Mouse (Mus musculus) kidney, adult 11 months (tissue): ENCODE data around the gene Lyrm7.

Source experiments
- DNase-seq: peaks from one replicate; pipeline ENCODE4 v3.0.0; 2022

Lyrm7 gene

DNA sequence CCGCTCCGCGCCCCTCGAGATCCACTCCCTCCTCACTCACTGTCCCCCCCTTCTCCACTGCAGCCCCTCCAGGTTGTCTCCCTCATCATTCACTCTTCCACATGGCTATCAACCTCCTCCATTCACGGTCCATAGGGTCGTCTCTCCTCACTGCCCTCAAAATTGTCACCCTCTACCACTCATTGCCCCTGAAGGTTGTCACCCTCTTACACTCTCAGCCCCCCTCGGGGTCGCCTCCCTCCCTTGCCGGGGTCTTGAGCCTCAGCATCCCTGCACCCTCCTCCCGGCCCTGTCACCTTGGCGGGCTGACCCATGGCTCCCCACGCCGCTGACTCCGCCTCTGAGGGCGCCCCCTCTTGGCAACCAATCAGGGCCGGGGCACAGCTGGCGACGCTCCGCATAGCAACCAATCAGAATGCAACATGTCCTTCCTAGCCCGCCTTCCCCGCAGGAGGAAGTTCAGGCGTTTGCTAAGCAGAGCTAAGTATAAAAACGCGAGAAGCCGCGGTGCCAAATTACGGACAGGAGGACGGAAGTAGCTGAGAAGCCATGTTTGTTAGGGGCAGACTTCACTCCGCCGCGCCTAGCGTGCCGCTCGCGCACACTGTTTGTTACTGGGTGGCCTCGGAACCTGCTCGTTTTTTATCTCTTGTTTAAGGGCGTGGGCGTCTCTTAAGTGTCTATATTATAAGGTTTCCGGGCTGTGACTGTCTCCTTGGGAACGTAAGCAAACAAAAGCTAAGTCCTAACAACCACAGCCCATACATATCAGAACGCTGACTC is at the start of gene Lyrm7:
Gene Lyrm7, minus strand, starts transcription at position 661 of the 783 bp plus-strand sequence.
- DNase-seq: peak; percentile 98

DNA sequence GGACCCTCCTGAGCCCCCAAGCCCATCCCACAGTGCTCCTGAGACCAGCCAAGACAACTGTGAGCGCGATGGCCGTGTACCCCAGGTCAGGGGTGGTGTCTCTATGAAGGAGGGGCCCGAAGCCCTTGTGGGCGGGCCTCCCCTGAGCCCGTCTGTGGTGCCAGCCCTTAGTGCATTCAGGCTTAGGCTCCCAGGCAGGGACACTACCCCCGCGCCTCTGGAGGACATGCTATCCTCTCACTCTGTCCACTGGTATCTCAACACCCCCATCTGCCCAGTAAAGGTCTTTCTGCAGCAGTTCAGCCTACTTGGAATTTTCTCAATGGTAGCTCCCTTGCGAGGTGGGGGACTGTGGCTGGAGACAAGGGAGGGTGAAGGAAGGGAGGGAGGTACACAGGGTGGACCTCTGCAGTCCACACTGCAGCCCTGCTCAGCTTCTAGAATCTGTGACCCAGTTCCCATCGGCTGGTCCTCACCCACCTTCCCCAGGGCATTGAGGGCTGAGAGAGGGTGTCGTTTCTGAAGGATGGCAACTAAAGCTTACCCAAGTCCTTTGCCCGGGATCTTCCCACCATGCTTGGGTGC is 49.5 kb upstream of the Lyrm7 start:
- no peak for DNase-seq

DNA sequence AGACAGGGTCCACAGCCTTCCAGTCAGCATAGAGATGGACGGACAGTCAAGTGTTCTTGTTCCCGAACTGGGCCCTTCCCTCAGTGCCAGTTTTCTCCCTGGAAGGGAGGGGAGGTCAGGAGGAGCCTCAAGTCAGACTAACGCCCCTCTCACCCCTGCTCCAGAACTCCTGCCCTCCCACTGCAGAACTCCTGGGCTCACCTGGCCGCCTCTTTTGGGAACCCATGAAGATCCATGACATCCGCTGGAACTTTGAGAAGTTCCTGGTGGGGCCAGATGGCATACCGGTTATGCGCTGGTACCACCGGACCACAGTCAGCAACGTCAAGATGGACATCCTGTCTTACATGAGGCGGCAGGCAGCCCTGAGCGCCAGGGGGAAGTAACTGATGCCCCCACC is 48.6 kb upstream of the Lyrm7 start:
- no peak for DNase-seq

DNA sequence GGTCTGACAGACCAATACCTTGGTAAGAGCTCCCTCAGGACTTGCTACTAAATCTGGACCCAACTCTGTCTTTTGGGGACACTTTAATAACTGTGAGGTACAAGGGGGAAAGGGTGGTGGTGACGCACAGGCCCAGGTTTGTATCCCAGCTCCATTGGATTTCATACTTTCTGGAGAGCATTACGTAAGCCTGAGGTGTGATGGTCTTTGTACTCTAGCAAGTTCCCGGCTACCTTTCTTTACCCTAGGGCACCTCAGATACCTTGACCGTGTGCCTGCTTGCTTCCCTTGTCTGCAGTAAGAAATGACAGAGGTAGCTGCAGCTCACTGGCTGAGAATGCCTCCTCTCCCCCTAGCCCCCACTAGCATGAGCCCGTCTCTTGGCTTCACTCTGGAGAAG is 46.5 kb upstream of the Lyrm7 start:
- DNase-seq: no peak

DNA sequence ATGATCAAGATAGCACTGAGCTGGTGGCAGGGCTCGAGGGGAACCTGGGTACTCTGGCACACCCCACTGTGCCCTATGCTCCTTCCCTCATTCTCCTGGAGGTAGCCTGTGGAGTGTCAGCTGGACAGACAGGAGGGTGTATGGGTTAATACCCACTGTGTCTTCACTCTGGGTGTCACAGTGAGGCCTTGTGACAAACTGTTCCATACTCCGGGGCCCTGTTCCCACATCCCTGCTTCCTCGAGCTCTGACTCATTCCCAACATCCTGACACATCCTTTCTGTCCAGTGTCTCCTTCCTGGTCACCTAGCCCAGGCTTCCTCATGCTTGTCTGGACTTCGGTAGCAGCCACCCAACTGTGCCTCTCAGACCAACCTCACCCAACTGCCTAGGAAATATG is 45.8 kb upstream of the Lyrm7 start:
- DNase-seq: no peak

DNA sequence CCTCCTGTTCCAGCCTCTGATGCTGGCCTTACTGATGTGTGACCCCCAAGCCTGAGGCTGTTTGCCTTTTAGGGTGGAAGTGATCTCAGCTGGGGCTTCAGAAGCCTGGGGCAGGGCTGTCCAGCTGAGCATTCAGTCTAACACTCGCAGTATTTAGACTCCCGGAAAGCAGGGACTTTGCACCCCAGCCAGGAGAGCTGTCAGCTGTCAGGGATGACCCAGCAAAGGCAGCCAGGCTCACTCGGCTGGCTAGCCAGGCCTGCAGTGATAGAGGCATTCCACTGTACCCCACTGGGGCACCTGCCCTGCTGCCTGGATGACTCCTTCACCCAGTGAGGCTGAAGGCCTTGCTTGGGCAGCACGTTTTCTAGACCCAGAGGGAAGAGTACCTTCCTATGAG is 45.2 kb upstream of the Lyrm7 start:
- peak; percentile 70 for DNase-seq

DNA sequence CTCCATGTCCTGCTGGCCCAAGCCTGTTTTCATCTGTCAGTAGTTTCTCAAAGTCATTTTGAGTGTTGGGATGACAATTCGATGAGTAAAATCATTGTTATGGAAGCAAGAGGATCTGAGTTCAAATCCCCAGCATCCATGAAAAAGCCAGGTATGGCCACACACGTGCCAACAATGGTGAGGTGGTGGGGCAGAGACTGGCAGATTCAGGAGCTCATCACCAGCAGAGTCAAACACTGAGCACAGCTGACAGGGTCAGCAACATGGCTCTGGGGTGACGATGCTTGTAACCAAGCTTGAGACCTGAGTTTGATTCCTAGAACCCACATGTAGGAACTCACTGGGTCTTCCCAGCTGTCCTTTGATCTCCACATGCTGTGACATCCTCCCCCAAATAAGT is 44.4 kb upstream of the Lyrm7 start:
- DNase-seq: no peak

DNA sequence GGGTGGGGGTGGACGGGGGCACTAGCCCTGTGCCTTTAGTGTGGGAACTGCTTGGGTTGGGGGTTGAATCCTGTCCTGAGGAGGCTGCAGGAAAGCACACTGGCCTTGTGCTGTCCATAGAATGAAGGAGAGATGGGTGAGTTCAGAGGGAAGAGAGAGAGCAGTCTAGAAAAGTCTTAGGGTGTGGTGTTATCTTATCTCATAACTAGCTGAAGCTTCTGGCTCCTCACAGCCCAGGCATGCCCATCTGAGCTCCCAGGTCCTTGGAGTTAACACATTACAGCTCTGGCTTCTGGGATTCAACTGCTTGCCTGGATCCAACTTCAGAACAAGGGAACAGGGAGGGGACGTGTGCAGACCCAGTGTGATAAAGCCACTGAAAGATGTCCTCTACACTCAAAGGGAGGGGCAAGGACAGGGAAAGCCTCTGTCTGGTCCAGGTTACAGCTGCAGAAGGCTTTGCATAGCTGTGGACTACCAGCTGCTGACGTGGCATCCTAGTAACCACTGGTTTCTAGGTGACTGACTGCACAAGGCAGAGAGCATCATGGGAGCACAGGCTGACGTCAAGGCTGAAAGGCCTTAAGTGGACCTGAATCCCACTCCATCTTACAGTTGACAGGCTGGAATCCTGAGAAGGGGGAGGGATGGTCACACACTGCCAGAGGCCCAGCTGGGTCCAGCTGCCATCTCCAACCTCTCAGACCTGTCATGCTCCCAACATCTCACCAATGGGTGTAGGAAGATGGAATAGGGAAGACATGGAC is 43.4 kb upstream of the Lyrm7 start:
- peak; percentile 69 for DNase-seq

DNA sequence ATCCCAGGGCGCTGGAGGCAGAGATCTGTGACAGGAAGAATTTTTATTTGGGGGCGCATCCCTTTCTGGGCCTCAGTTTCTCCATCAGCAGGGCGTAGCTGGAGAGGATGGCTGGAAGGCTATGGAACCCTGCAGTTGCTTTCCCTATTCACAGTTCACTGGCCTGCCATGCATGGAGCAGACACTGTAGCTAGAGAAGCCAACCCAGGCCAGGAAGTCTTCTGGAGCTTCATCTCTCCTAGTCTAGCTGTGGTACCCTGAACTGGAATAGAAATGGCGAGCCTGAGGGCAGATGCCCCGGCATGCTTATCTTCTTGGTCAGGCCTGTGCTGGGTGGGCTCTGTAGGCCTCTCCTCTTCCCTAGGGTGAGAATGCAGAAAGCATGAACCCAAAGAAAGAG is 42.6 kb upstream of the Lyrm7 start:
- DNase-seq: no peak

DNA sequence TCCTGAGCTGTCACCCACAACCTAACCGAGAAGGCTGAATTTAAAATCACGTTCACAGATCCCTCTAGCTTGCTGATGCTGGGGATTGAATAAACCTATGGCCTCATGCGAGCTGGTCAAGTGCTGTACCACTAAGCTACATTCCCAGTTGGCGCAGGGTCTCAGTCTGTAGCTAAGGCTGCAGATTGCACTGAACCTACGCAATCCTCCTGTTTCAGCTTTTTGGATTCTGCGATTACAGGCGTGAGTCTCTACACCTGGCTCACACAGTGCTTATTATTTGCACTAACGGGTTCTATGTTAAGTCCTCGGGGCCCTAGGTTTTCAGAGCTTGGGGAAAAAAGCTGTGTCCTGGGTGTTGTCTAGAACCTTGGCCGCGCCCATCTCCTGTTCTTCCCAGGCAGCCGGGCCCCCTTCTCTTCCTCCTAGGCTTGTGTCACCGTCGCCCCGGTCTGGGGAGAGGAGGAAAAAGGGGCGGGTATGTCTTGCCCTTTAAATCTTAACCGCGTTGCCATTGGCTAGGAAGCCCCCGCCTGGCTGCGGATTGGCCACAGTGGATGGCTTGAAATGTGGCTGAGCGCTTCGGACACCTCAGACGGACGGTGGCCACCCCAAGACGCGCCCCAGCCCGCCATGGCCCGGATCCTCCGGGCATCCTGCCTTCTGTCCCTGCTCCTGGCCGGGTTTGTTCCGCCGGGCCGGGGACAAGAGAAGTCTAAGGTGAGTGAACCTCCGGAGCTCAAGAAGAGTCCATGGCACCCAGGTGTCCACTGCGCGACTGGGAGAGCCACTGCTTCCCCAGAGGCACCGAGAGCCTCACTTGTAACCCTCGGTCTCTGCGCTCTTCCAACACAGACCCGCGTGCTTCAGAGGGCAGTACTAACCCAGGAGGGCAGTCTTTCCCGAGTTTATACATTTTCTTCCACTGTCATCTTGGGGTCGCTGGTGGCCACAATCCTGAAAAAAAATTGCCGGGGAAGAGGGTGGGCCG is 41.9 kb upstream of the Lyrm7 start, which contains the start of gene Gpx3:
Gene Gpx3, plus strand, starts transcription at position 121 of the 991 bp plus-strand sequence.
- peak; percentile 91 for DNase-seq

DNA sequence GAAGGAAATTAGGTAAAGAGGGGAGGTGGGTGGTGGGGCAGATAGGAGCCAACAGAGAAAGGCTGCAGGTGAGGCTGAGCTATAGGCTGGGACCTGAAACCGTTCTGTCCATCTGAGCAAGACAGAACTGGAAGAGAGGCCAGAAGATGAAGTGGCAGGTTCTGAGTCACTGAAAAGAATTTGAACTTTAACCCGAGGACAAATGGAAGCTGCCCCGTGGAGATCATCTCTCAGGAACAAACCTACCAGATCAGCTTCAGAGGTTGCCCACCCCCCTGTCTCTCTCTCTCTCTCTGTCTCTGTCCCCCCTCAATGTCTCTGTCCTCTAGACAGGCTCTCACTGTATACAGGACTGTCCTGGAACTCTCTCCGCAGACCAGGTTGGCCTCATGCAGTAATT is 38.9 kb upstream of the Lyrm7 start:
- DNase-seq: peak; percentile 52

DNA sequence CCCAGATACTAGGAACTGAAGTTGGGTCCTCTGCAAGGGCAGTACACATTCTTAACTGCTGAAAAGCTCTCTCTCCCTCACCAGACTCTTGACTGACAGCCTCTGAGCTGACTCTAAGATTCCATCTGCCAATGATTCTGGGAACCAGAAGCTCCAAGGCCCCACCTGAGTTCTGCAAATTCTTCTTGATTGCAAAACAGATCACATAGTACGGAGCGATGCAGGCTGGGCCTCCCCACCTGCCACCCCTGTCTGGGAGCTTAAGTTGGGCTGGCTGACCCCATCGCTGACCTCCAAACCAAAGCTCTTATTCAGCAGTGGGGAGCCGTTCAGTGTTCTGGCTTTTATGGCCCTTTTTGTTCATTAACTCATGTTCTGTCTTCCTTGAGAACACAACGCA is 36.8 kb upstream of the Lyrm7 start:
- DNase-seq: peak; percentile 92

DNA sequence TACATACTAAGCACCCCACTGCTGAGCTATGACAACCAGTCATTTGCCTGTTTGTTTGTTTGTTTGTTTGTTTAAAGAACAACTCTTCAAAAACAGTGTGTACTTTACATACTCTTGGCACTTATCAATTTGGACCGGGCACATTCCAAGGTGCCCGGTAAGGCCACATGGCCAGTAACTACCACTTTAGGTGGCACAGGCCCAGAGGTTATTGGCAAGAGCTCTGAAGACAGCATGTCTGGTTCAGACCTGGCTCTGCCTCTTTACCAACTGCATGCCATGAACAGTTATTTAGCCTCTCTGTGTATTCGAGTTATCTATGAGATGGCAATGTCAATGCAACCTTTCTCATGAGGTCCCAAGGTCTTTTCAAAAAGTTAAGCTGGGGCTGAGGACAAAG is 35.9 kb upstream of the Lyrm7 start:
- peak; percentile 69 for DNase-seq

DNA sequence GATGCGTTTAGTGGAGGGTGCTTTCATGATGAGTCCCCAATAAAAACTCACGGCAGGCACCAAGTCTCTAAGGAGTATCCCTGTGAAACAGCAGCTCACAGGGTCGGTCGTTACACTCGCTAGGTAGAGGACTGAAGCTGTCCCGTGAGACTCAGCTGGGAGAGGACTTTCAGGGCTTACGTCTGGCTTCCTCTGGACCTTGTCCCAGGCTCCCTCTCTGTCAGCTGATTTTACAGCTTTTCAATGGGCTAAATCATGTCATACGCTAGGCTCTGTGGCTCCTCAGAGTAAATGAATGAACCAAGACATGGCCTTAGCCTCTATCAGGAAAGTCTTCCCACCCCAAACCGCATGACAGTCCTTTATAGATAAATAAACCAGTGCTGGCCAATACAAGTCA is 33.9 kb upstream of the Lyrm7 start:
- DNase-seq: peak; percentile 80

DNA sequence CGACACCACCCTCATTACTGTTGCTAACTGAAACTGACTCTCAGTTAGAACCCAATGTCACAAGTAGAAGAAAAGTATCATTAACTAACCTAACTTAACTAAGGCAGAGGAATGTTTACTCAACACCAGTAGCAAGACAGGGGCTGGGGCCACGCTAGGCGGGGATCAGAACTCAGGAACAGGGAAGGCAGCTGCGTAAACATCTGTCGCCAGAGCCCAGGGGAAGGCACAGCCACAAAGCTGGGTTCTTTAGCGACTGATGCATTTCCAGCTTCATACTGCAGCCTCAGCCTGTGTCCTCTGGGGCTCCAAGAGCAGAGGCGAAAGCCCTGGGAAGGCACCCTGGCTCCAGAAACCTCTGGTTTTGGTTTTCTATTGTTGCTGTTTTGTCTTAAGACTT is 31.4 kb upstream of the Lyrm7 start:
- no peak for DNase-seq

DNA sequence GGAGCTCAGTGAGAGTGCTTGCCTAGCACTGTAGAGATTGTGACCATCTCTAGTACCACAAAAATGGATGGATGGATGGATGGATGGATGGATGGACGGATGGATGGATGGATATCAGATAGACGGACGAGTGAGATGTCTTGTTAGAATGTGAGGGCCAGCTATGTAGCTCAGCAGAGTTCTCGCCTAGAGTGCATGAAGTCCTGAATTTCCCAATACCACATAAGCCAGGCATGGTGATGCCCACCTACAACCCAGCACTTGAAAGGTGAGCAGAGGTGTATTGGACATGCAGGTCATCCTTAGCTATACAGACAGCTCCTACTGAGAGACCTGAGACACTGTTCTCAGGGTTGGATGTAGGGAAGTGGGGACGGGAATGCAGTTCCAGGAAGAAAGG is 30.6 kb upstream of the Lyrm7 start:
- DNase-seq: no peak

DNA sequence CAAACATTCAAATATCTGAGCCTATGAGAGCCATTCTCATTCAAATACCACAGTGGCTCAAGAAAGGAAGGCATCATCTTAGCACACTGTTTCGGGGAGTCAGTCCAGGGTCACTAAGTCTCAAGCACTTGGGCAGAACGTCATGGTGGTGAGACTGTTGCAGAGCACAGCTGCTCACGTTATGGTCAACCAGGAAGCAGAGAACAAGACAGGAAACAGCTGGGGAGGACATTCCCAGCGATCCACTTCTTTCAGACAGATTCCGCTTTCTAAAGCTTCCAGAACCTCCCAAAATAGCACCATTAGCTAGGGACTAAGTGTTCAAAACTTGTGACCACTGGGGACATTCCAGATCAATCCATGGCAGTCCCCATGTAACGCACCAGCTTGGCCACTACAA is 27.2 kb upstream of the Lyrm7 start:
- DNase-seq: no peak

DNA sequence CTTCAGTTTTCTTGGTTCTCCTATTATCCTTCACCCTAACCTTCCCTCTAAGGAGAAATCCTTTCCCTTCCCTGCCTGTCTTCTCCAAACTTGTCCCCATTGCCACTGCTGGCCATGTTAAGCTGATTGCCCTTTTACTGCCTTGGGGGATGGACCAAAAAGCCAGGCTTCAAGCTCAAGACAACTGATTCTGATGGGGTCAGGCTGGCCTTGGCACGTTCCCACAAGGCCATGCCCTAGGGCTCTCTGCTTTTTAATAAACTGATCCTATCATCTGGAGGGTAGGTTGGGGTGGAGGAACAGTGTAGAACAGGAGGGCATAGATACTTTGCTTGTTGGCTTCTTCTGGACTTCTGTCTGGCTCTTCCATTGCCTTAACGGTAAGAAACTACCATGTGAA is 24.7 kb upstream of the Lyrm7 start:
- DNase-seq: no peak

DNA sequence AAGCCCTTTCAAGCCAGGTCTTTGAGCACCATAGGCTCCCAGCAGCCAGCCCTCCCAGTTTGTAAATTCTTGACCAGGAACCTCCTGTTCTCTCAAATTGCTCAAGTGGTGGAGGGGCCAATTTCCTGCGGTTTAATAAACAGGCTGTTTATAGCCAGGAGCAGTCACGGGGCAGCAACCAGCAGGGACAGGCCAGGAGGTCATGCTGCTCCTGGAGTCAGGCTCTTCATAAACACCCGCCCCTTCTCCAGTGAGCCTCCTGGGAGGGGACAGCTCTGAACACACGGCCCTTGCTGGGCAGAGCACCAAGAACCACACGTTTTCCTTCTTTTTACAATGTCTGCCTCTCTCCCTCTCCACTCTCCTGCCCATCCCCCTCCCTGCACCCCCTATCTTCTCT is 24.2 kb upstream of the Lyrm7 start:
- peak; percentile 92 for DNase-seq

DNA sequence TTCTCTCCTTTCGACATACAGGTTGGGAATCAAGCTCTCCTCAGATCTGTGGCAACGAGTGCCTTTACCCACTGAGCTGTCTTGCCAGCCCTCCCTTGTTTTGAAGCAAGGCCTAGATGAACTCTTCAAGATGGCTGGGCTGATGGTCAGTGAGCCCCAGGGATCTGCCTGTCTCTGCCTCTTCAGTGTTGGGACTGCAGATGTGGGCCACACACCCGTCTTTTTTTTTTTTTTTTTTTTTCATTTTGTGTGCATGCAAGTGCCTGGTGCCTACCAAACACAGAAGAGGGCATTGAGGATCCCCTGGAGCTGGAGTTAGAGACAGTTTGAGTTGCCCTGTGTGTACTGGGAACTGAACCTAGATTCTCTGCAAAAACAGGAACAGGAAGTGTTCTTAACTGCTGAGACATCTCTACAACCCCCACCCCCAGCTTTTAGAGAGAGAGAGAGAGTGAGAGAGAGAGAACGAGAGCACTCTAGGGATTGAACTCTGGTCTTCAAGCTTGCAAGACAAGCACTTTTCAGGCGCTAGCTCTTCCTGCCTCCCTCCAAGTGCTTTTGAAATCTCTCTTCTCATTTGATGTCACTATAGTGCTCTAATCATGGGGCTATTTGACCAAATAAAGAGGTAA is 23.6 kb upstream of the Lyrm7 start:
- no peak for DNase-seq

DNA sequence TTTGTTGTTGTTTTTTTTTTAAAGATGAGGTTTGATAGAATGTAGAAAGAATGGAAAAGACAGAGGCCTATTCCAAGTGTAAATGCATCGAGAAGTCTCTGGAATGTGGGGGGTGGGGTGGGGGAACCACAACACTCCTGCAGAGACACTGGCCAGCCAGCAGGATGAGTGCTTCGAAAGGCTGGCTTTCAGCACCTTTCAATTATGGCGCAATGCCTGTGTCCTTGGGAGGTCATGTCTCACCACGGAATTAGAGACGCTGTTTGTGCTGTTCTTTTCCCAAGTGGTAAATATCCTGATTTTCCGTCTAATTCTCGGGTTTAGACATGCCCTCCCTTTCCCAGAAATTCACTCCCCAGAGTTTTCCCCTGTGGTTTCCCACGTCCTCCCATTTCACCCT is 22.0 kb upstream of the Lyrm7 start:
- peak; percentile 58 for DNase-seq

DNA sequence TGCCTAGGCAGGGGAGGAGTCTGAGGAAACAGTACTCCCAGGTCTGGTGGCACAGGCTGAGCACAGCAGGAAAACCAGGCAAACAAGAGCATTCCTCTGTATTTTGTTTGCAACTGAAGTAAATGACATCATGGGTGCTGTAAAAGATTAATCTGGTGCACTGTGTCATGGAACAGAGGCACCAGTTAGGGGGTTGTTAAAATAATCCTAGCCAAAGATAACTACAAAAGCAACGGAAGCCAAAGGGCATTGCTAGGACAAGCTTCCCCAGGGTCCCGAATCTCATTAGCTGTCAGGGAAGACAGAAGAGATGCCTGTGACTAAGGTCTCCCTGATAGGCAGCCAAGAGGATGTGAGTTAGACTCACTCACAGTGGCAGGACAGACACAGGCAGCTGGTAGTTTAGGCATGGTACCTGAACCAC is 20.3 kb upstream of the Lyrm7 start:
- peak; percentile 86 for DNase-seq
